Mouse (Mus musculus) midbrain, postnatal 0 days (tissue): Measurements from ENCODE around the gene Neurod1. TPM values are rescaled to one million over a fixed set of nuclear protein-coding genes. Genes with fewer than 3 reads are reported as not detected.

Experiments used
- ATAC-seq: fragments of 200-750 bp; cut with Nextera tagmentation; 2 replicates; pipeline ENCODE4 v1.8.0; 2017; ENCODE audit warnings: moderate number of reproducible peaks, mild to moderate bottlenecking, moderate TSS enrichment, moderate library complexity; ENCODE audit not compliant: low FRiP score
- DNase-seq: peaks from one replicate; pipeline ENCODE4 v3.0.0-alpha.2; 2015; ENCODE audit warnings: low spot score
- H3K27ac ChIP-seq: fragments of 300-500 bp; sonication (generic); 2 replicates; pipeline ENCODE4 v1.5.1; 2014; ENCODE audit warnings: low read depth, mild to moderate bottlenecking, low read length, mixed read lengths
- H3K27me3 ChIP-seq: fragments of 300-500 bp; sonication (generic); 2 replicates; pipeline ENCODE4 v1.6.1; 2014; ENCODE audit warnings: low read length, control low read depth, mixed read lengths; ENCODE audit not compliant: insufficient read depth
- H3K36me3 ChIP-seq: fragments of 300-500 bp; sonication (generic); 2 replicates; pipeline ENCODE4 v1.6.1; 2014; ENCODE audit warnings: low read length, control low read depth, mixed read lengths; ENCODE audit not compliant: insufficient read depth
- H3K4me1 ChIP-seq: fragments of 300-500 bp; sonication (generic); 2 replicates; pipeline ENCODE4 v1.6.1; 2014; ENCODE audit warnings: mild to moderate bottlenecking, control low read depth, antibody characterized with exemption, low read length, mixed read lengths; ENCODE audit not compliant: insufficient read depth
- H3K4me2 ChIP-seq: fragments of 300-500 bp; sonication (generic); 2 replicates; pipeline ENCODE4 v1.6.1; 2014; ENCODE audit warnings: low read depth, mild to moderate bottlenecking, low read length, mixed read lengths; ENCODE audit not compliant: poor library complexity, severe bottlenecking
- H3K4me3 ChIP-seq: fragments of 300-500 bp; sonication (generic); 2 replicates; pipeline ENCODE4 v1.5.1; 2014; ENCODE audit warnings: low read depth, mild to moderate bottlenecking, low read length, moderate library complexity
- H3K9ac ChIP-seq: fragments of 300-500 bp; sonication (generic); replicated peaks from 2 replicates; pipeline ENCODE4 v1.6.1; 2014; ENCODE audit warnings: mild to moderate bottlenecking, low read length, moderate library complexity, mixed read lengths; ENCODE audit not compliant: poor library complexity, severe bottlenecking
- H3K9me3 ChIP-seq: fragments of 300-500 bp; sonication (generic); 2 replicates; pipeline ENCODE4 v1.6.1; 2016; ENCODE audit warnings: low read length, control low read depth
- CTCF ChIP-seq: IDR thresholded peaks from 2 replicates; pipeline ENCODE4 v1.5.1; 2016; ENCODE audit warnings: antibody characterized with exemption, mild to moderate bottlenecking
- WGBS: fragments of 180-500 bp; shearing (Covaris S2); extraction: QIAGEN DNeasy Blood & Tissue Kit; methylation state at CpG from one replicate; pipeline ENCODE4 v1.1.7; 2014; 5-methylcytosine and 5-hydroxymethylcytosine counted together
- polyA plus RNA-seq: library from polyadenylated mRNA; unstranded; fragments of >200 nt; fragmentation: Nextera tagmentation; extraction: Ambion mirVana; gene quantifications from 2 replicates; pipeline ENCODE4 v1.2.1, GENCODE M21; 2015
- total RNA-seq: library from RNA; depleted of rRNA; stranded (reverse); fragments of >200 nt; gene quantifications from 2 replicates; pipeline ENCODE4 v1.2.3, GENCODE M21; 2014

The Neurod1 gene
- total and polyA plus RNA-seq, 2 experiments from 2014 or later = 6.2 to 16.6 TPM

GRCm38 (mm10) chr2:79460586-79460985, 4.0 kb upstream of the Neurod1 start:
- Histone ChIP-seq H3K4me2 (no peak overlapping the region), H3K4me3 (no peak overlapping the region), H3K27me3 (peaks cover 13% of the 10 kb centered on the region), H3K9me3 (no peaks in the 10 kb centered on the region), H3K36me3 (no peaks in the 10 kb centered on the region), H3K4me1 (peaks cover 5% of the 10 kb centered on the region), H3K27ac (no peak overlapping the region), H3K9ac (no peak overlapping the region)
- WGBS = 50% methylated on average over 2 of the region's 2 CpGs
- DNase-seq = no peak
- no peak for ATAC-seq
- no peak for TF ChIP-seq CTCF

- ATAC-seq (no peak), DNase-seq (no peak)
- H3K27ac ChIP-seq = no peak overlapping the region
- TF ChIP-seq CTCF = no peak
- H3K9ac ChIP-seq = no peak overlapping the region
- peak overlapping the region; percentile 38 for H3K4me2 ChIP-seq
- WGBS = 6% methylated on average over 14 of the region's 14 CpGs
- peak overlapping the region; percentile 14; the same call in 1 of the 2 replicates for H3K4me3 ChIP-seq
- H3K4me1 ChIP-seq = peaks cover 5% of the 10 kb centered on the region
- H3K36me3 ChIP-seq = no peaks in the 10 kb centered on the region
- H3K9me3 ChIP-seq = no peaks in the 10 kb centered on the region
- peaks cover 13% of the 10 kb centered on the region for H3K27me3 ChIP-seq
Observed at GRCm38 (mm10) chr2:79460107-79460506, 3.6 kb upstream of the Neurod1 start.

DNA sequence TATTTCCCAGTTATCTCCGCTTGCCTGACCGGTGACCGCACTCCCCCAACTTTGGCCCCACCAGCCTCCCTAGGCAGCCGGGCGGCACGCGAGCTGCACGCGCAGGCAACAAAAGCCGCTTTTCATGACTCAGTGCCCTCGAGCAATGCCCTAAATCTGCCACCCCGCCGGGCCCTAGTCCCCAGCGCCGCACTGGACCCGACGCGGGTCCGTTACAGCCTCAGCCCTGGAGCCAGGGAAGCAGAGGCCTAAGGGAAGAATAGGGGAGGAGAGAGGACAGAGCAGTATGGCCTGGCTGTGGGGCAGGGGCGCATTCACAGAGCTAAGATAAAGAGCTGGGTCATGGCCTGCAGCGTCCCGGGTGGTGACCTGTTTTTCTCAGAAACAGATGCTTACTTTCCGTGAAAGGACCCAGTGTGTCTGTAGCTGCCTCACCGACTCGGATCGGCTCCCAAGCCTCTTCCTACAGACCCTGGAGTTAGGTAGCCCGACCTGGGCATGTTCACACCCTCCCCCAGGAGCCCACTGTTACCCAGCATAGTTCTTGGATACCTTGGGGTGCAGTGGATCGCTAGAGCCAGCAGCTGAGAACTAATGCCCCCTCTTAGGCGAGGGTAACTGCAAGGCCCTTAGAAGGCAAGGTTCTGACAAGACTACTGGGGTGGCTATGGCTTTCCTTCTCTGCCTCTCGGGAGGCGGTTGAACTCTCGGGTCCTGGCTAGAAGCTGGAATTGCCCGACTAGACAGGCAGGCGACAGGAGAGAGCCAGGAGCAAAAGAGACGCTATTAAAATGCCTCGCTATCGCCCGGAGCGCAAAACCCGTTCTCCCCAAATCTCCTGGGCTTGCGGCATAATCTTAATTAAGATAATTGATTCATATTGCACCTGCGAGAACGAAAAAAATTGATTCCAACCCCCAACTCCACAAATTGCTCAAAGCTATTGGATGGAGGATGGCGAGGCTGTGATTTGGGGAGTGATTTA, 2.8 kb upstream of the Neurod1 start:
- H3K4me1 ChIP-seq = peaks cover 5% of the 10 kb centered on the region
- no peak for TF ChIP-seq CTCF
- no peaks in the 10 kb centered on the region for H3K9me3 ChIP-seq
- no peak for DNase-seq
- no peak for ATAC-seq
- peak overlapping the region; percentile 38 for H3K4me2 ChIP-seq
- H3K4me3 ChIP-seq = peak overlapping the region; percentile 14; the same call in 1 of the 2 replicates
- 6% methylated on average over 44 of the region's 44 CpGs for WGBS
- no peaks in the 10 kb centered on the region for H3K36me3 ChIP-seq
- no peak overlapping the region for H3K27ac ChIP-seq
- H3K9ac ChIP-seq = no peak overlapping the region
- H3K27me3 ChIP-seq = peaks cover 20% of the 10 kb centered on the region

DNA sequence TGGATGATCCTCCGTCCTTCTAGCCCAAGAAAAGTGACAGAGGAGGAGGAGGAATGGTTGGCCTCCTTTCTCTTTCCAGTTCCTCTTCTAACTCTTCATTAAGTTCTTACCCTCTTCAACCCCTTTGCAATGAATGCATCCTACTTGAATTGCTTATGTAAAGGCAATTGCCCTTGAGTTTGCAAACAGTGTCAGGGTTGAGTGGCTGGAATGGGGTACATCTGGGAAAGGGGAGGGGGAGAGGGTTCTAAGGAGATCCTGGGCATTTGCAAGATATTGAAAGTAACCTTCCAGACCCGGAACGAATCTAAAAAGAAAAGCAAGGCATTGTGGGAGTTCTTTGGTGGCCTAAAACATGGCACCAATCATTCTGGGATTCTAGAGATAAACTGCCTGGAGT, 1.4 kb upstream of the Neurod1 start:
- no peak overlapping the region for H3K9ac ChIP-seq
- TF ChIP-seq CTCF = no peak
- WGBS = 29% methylated on average over 3 of the region's 3 CpGs
- peaks cover 22% of the 10 kb centered on the region for H3K27me3 ChIP-seq
- H3K27ac ChIP-seq = no peak overlapping the region
- H3K36me3 ChIP-seq = no peaks in the 10 kb centered on the region
- H3K4me1 ChIP-seq = peaks cover 5% of the 10 kb centered on the region
- no peak for ATAC-seq
- no peak overlapping the region for H3K4me3 ChIP-seq
- H3K9me3 ChIP-seq = no peaks in the 10 kb centered on the region
- no peak for DNase-seq
- H3K4me2 ChIP-seq = no peak overlapping the region

GRCm38 (mm10) chr2:79457434-79457833, 883 bp upstream of the Neurod1 start:
- no peak overlapping the region for H3K4me2 ChIP-seq
- H3K27ac ChIP-seq = no peak overlapping the region
- no peaks in the 10 kb centered on the region for H3K9me3 ChIP-seq
- H3K27me3 ChIP-seq = peaks cover 22% of the 10 kb centered on the region
- H3K4me1 ChIP-seq = peaks cover 5% of the 10 kb centered on the region
- no peaks in the 10 kb centered on the region for H3K36me3 ChIP-seq
- no peak overlapping the region for H3K9ac ChIP-seq
- H3K4me3 ChIP-seq = no peak overlapping the region
- no peak for TF ChIP-seq CTCF
- DNase-seq (no peak), ATAC-seq (no peak)
- 71% methylated on average over 3 of the region's 3 CpGs for WGBS

GRCm38 (mm10) chr2:79455646-79456045, 905 bp downstream of the Neurod1 start:
- ATAC-seq (no peak), DNase-seq (no peak)
- WGBS = 5% methylated on average over 10 of the region's 10 CpGs
- Histone ChIP-seq H3K4me3 (peak overlapping the region; percentile 36), H3K27ac (no peak overlapping the region), H3K9me3 (no peaks in the 10 kb centered on the region), H3K4me1 (peaks cover 5% of the 10 kb centered on the region), H3K9ac (0 out of 2 replicates have a peak overlapping the region, but pooled peaks have one; percentile 14), H3K36me3 (no peaks in the 10 kb centered on the region), H3K4me2 (peak overlapping the region; percentile 51), H3K27me3 (peaks cover 25% of the 10 kb centered on the region)
- TF ChIP-seq CTCF = no peak
